Mouse (Mus musculus) ZHBTc4 (cell line): ENCODE measurements around the gene Atoh8.

Source experiments
- DNase-seq: peaks from one replicate; pipeline ENCODE4 v3.0.0-alpha.2; 2011; ENCODE audit warnings: low read depth, low spot score

Atoh8 gene

GRCm38 (mm10) chr6:72158966-72159764 lies 76.2 kb downstream of the Atoh8 start:
- no peak for DNase-seq
